Mouse (Mus musculus) kidney, adult 2 months (tissue): ENCODE measurements at regions not wholly inside any gene's neighbourhood (a gene's known extent, or its start where the extent isn't known, plus 50 kb on each side); places are given as distances from the start of the nearest gene placed in this dataset.

Source experiments
- CTCF ChIP-seq: fragments of 200-500 bp; conservative IDR thresholded peaks from 2 replicates; pipeline ENCODE4 v1.5.1; 2011; ENCODE audit warnings: low read depth, mild to moderate bottlenecking, control low read depth, low read length, moderate library complexity, mixed read lengths; ENCODE audit not compliant: insufficient read depth, insufficient read length
- POLR2A ChIP-seq: fragments of 200-500 bp; IDR thresholded peaks from one replicate; pipeline ENCODE4 v1.6.1; 2011; ENCODE audit warnings: low read depth, low read length, control low read depth

DNA sequence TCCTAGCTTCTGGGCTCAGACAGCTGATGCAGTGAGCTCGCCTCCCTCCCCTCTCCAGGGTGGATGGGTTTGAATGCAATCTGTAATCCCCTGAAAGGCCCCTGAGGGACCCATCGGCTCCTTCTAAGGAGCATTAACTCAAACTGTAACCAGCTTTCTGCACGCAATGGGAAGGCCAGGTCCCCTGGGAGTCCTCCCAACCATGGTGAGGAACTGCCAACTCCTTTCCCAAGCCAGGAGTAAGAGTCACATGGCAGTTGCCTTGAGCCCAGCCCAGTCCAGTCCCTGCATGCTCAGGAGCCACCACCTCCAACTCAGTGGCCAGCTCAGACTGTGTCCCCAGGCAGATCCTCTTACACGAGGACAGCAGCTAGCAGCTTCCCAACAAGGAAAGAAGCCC, 96.2 kb upstream of the Csf3r start:
- TF ChIP-seq CTCF (no peak), POLR2A (no peak)
